Mouse (Mus musculus) right cerebral cortex, postnatal 4 days (tissue): ENCODE measurements around the gene Olfr918.

ENCODE experiments used
- DNase-seq: peaks from one replicate; pipeline ENCODE4 v3.0.0-alpha.2; 2022

Olfr918 gene

DNA sequence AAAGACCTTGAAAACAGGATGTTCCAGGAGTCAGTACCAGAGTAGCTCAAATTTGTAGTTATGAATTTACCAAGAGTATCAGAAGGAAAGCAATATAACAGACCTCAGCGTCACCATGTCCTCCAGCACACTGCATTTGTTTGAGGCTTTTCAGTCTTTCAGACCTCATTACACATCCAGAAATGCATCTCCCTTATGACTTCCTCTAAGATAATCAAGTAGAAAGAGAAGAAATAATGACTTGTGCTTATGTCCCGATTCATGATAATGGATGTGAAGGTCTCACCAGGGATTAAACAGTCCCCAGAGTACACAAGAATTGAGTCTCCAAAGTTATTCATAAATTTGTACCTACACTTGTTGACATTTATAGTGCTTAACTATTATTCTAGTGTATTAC, at the start of gene Olfr918:
Gene Olfr918, minus strand, starts transcription at position 101 of the 400 bp plus-strand sequence.
- no peak for DNase-seq

DNA sequence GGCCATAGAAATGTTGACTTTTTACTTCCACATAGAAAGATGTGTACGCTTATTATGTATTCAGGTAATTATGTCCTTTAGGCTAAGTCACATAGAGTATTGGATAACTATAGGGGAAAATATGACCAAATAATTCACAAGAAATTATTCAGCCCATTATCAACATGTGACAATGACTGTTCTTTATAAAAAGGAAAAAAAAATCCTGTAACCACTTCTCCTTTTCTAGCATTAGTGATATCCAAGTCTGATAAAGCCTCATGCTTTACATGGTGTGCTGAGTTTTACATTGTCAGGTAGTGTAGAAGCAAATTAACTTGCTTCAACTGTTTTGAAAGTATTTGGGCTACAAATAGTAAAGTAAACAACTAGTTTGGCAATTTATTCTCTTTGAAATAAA, 49.6 kb upstream of the Olfr918 start:
- DNase-seq, result no peak

DNA sequence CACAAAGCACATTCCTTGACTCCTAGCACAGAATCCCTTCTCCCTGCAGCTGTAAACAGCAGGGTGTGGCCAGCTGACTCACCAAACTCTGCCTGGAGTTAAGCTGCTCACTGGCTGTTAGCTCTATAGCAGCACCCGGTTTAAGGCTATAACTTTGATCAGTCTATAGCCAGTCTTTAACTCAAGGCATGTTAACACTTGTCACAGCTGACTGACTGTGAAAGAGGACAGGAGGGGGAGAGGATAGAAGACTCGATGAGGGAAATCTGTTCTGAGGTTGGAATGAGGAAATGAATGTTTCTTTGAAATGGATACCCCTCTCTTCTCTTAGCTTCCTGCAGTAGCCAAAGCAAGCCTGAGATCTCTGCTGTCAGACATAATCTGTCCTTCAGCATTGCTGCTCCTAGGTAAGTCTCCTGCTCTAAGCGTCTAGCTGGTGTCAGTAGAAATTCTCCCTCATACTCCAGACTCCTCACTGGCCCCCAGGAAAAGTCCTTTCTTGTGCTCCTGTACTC, 44.6 kb upstream of the Olfr918 start:
- DNase-seq, result no peak

DNA sequence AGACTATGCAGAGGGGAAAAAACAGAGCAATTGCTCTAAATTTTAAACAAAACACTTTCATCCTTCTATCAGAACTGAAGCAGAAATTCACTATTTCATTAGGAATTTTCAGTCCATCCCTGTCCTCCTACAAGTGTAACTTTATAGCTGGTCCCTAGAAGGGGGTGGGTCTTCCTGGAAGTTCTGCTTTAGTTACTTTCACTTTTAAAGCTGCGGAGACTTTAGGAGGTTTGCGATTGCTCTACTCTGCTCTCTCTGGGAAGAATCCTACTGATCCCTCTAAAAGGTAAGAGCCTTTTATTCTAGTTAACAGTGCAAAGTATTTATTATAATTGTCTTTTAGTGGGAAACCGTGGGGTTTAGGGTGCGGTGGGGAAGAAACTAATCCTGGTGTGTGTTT, 43.7 kb upstream of the Olfr918 start, which contains the start of gene Vwa5a:
Gene Vwa5a, plus strand, starts transcription at position 167 of the 400 bp plus-strand sequence.
- no peak for DNase-seq

DNA sequence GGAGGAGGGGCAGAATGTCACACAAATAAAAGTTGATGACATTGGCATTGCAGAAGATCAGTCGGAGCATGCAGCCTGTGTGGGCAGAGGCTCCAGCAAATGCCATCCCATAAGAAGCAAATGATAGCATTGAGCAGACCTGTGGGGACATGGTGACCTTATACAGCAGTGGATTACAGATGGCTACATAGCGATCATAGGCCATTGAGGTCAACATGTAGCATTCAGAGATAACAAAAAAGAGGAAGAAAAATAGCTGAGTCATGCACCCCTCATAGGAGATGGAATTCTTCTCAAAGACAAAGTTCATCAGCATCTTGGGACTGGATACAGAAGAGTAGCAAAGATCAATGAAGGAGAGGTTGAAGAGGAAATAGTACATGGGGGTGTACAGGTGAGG, 1.5 kb downstream of the Olfr918 start:
- no peak for DNase-seq

DNA sequence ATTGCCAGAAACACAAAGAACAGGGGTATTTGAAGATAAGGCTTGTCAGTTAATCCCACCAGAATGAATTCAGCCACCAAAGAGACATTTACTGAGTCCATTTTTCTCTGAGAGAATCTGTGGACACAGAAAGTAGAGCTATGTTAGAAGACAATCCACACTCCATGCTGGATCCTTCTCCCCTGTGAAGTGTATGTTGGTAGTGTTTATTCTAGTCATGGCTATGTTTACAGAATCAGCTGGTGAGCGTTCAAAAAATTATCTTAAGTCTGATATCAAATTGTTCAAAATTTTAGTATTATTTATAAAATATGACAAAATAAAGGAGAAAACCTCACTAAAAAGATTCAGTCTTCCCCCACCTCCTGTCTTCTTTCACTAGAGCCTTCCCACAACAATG, 8.7 kb downstream of the Olfr918 start, which contains the start of gene Olfr917:
Gene Olfr917, minus strand, starts transcription at position 101 of the 400 bp plus-strand sequence.
- no peak for DNase-seq

DNA sequence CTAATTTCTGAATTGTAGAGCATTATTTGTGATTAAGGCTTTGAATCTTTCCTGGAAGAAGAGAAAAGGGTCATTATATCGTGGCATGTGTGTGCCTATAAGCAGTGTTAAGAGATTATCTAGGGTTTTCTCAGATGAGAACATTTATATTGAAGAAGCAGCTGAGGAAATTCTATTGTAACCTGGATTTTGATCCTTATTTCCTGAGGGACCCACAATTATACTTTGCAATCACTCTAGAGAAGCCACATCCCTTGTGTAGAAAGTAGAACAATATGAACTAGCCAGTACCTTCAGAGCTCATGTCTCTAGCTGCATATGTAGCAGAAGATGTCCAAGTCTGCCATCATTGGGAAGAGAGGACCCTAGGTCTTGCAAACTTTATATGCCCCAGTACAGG, 14.6 kb downstream of the Olfr918 start, which contains the start of gene Olfr916:
Gene Olfr916, minus strand, starts transcription at position 101 of the 400 bp plus-strand sequence.
- no peak for DNase-seq

DNA sequence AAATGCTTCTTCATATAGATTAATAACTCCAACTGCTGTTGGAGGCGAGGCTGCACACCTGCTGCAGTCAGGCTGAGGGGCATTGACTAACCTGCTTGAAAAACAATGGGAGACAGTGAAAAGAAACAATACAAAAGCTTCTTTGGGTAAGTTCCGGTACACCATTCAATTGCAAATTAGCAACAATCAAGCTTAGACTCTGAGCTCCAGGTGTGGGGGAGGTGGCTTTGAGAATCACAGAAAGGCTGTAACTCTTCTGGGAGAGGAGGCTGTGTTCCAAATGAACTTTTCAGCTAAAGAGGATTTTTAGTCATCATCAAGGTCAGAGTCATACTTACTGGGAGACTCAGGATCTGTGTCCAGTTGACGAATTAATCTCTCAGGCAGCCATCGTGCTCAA, 42.0 kb downstream of the Olfr918 start:
- no peak for DNase-seq
